Comparison of ENCODE assay signal across 8 mouse cellular contexts in genomic region chr1:106151846-106152245, GRCm38 (mm10). TPM values are rescaled to one million over a fixed set of nuclear protein-coding genes. Genes with fewer than 3 reads are reported as not detected.
DNase-seq lines count a peak whose midpoint lies in the region; TF ChIP-seq lines count a peak whose summit lies in the region.

No protein-coding gene starts in this region.

- peaks cover 7% of the 10 kb centered on the region for H3K4me1 ChIP-seq in thymus, adult 2 months (replicated peaks; ENCODE audit: control insufficient read depth, insufficient read depth, low read length)

- no peak for TF ChIP-seq POLR2A in thymus, adult 2 months (IDR thresholded peaks at IDR 0.05; ENCODE audit: control insufficient read depth, extremely low read depth, insufficient read depth, low read length, poor library complexity)

- intact Hi-C loops in left cerebral cortex, postnatal 4 days (cut with DNase I): no loop called here

- no peaks in the 10 kb centered on the region for H3K36me3 ChIP-seq in thymus, adult 2 months (ENCODE audit: control insufficient read depth, insufficient read depth, low read length)

- peak overlapping the region; percentile 45; the same call in 1 of the 2 replicates for H3K27ac ChIP-seq in thymus, adult 2 months (ENCODE audit: control insufficient read depth, insufficient read depth, low read length)

- 9% methylated on average over 12 of the region's 12 CpGs for WGBS in thymus, adult 2 months

- TF ChIP-seq CTCF in thymus, adult 2 months (IDR thresholded peaks at IDR 0.05; ENCODE audit: borderline replicate concordance, control insufficient read depth, extremely low read depth, insufficient read depth, low read length, poor library complexity): no peak

- no peaks in the 10 kb centered on the region for H3K27me3 ChIP-seq in thymus, adult 2 months (ENCODE audit: control insufficient read depth, insufficient read depth, low read length)

- no peak overlapping the region for H3K4me3 ChIP-seq in thymus, adult 2 months (ENCODE audit: control insufficient read depth, insufficient read depth, low read length)

- DNase-seq in embryo, embryonic 10 days (ENCODE audit: low spot score): peak; percentile 44
- DNase-seq in embryo, embryonic 9.5 days (ENCODE audit: extremely low spot score): no peak
- DNase-seq in CD4-positive helper T cell, adult 2 months (ENCODE audit: low read depth, low spot score): peak; percentile 83
- DNase-seq in brain, adult 2 months (ENCODE audit: low read depth, low spot score): peak; percentile 52
- DNase-seq in lung, adult 18-20 months: peak; percentile 52 to 68
- DNase-seq in thymus, adult 2 months: peak; percentile 76
- DNase-seq in neural tube, embryonic 10.5 days (ENCODE audit: extremely low spot score, low spot score): no peak
- no peak for DNase-seq in left cerebral cortex, postnatal 4 days

RNA-seq across cellular contexts. Expression of gene Phlpp1, which starts 19.7 kb away (rescaled TPM):
- polyA plus RNA-seq in thymus, adult 2 months (2012; rRNA removed): 7.0 and 7.9 TPM in 2 replicates
- 10 to 100 TPM; 49.7 to 51.1 TPM for total RNA-seq in left cerebral cortex, postnatal 4 days (2021)

Comparison
In these comparisons a context has a peak if more than half of its experiments do, and no peak if none do; other contexts are left out.
1. DNase-seq: peak in embryo, embryonic 10 days (single experiment), CD4-positive helper T cell, adult 2 months (single experiment), brain, adult 2 months (single experiment), lung, adult 18-20 months (2 of 2) and thymus, adult 2 months (single experiment); none in embryo, embryonic 9.5 days (single experiment), neural tube, embryonic 10.5 days (single experiment) and left cerebral cortex, postnatal 4 days (single experiment).